Mouse (Mus musculus): ENCODE results near the gene Mgmt. TPM values are rescaled to one million over a fixed set of nuclear protein-coding genes. Genes with fewer than 3 reads are reported as not detected.

Mgmt gene
- polyA plus RNA-seq, 1 experiment from 2014 or later = 2.0 TPM

DNA sequence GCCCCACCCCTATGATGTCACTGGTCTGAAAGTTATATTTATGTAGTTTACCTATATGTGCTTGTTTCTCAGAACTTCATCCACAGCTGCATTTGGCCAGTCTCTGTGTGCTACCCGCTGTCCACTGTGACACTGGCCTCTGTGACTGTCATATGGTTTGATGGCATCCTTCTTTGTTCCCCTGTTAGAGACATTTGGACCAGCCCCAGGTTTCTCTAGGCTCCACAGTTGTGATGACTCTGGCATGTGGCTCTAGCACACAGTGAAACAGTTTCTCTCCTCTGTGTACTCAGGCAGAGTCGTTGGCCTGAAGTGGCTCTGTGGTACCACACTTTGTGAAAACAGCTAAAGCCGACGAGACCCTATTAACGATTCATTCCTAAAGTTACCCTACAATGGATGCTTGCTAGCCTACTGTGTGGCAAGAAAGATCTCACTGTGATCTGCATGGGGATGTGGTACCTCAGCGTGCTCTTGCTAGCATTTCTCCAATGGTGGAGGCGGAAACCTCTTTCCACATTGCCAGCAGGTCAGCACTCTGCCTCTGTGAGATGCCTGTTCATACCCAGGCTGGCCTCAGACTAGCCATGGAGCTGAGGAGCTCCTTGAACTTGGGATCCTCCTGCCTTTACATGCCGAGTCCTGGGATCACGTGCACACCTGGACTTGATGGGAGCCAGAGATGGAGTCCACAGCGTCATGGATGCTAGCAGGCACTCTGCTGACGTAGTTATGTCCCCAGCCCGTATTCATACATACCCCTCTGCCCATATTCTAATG is 26.8 kb downstream of the Mgmt start:
- H3K36me3 ChIP-seq = no peaks in the 10 kb centered on the region
- peaks cover 17% of the 10 kb centered on the region for H3K4me1 ChIP-seq (replicated peaks)
- ATAC-seq (ENCODE audit: low read depth) = no peak
- no peaks in the 10 kb centered on the region for H3K9me3 ChIP-seq
- no peak overlapping the region for H3K4me2 ChIP-seq
- no peaks in the 10 kb centered on the region for H3K27me3 ChIP-seq
- 91% methylated on average over 12 of the region's 12 CpGs for WGBS
- no peak overlapping the region for H3K4me3 ChIP-seq
- no peak overlapping the region for H3K9ac ChIP-seq
- H3K27ac ChIP-seq (replicated peaks) = no peak overlapping the region

GRCm38 (mm10) chr7:136922230-136922629 is 27.8 kb downstream of the Mgmt start:
- H3K27me3 ChIP-seq = no peaks in the 10 kb centered on the region
- WGBS = 86% methylated on average over 6 of the region's 6 CpGs
- no peak overlapping the region for H3K27ac ChIP-seq (replicated peaks)
- peaks cover 20% of the 10 kb centered on the region for H3K4me1 ChIP-seq (replicated peaks)
- H3K36me3 ChIP-seq = no peaks in the 10 kb centered on the region
- no peak overlapping the region for H3K4me3 ChIP-seq
- no peaks in the 10 kb centered on the region for H3K9me3 ChIP-seq
- ATAC-seq (ENCODE audit: low read depth) = no peak
- H3K4me2 ChIP-seq = no peak overlapping the region
- H3K9ac ChIP-seq = no peak overlapping the region

DNA sequence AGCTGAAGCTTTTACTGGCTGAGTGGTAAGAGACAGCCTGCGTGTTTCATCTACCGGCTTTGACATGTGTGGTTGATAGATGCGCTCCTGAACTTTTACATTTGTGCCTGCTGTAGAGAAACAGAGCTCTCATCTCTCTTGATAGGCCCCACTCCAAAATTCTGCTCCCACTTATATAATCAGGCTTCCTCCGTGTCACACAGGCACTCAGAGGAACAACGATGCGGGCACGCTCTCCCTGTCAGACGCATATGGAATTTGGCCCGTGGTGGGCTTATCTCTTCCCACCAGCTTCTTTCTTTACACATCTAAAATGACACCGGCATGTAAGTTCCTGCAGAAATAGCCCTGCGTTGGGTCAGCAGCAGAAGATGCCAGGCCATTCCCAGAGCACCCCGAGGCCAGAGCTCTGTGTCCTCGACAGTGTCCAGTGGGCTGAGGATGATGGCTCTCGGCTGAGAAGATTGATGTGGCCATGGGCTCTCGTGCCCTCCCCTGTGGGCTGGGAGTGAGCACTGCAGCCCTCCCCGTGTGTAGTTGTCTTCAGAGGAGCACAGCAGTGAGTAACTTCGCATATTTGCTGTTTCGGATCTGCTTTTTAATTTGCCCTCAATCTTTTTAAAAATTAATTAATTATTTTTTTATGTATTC is 30.3 kb downstream of the Mgmt start:
- no peak for ATAC-seq (ENCODE audit: low read depth)
- WGBS = 67% methylated on average over 18 of the region's 18 CpGs
- Histone ChIP-seq H3K27me3 (no peaks in the 10 kb centered on the region), H3K4me3 (no peak overlapping the region), H3K4me1 (replicated peaks) (peaks cover 20% of the 10 kb centered on the region), H3K36me3 (no peaks in the 10 kb centered on the region), H3K27ac (replicated peaks) (0 out of 2 replicates have a peak overlapping the region, but pooled peaks have one; percentile 13), H3K9ac (no peak overlapping the region), H3K9me3 (no peaks in the 10 kb centered on the region), H3K4me2 (no peak overlapping the region)

GRCm38 (mm10) chr7:136926178-136926577 is 31.8 kb downstream of the Mgmt start:
- H3K4me2 ChIP-seq = no peak overlapping the region
- ATAC-seq (ENCODE audit: low read depth) = no peak
- H3K36me3 ChIP-seq = no peaks in the 10 kb centered on the region
- peaks cover 20% of the 10 kb centered on the region for H3K4me1 ChIP-seq (replicated peaks)
- no peak overlapping the region for H3K9ac ChIP-seq
- H3K9me3 ChIP-seq = no peaks in the 10 kb centered on the region
- H3K4me3 ChIP-seq = no peak overlapping the region
- no peak overlapping the region for H3K27ac ChIP-seq (replicated peaks)
- no peaks in the 10 kb centered on the region for H3K27me3 ChIP-seq
- WGBS = 30% methylated on average over 9 of the region's 9 CpGs

GRCm38 (mm10) chr7:136930451-136930850 is 36.0 kb downstream of the Mgmt start:
- H3K9me3 ChIP-seq = no peaks in the 10 kb centered on the region
- H3K4me2 ChIP-seq = no peak overlapping the region
- H3K27me3 ChIP-seq = no peaks in the 10 kb centered on the region
- WGBS = 86% methylated on average over 3 of the region's 3 CpGs
- no peak overlapping the region for H3K27ac ChIP-seq (replicated peaks)
- no peak for ATAC-seq (ENCODE audit: low read depth)
- no peak overlapping the region for H3K9ac ChIP-seq
- no peak overlapping the region for H3K4me3 ChIP-seq
- H3K36me3 ChIP-seq = no peaks in the 10 kb centered on the region
- H3K4me1 ChIP-seq (replicated peaks) = peaks cover 11% of the 10 kb centered on the region

DNA sequence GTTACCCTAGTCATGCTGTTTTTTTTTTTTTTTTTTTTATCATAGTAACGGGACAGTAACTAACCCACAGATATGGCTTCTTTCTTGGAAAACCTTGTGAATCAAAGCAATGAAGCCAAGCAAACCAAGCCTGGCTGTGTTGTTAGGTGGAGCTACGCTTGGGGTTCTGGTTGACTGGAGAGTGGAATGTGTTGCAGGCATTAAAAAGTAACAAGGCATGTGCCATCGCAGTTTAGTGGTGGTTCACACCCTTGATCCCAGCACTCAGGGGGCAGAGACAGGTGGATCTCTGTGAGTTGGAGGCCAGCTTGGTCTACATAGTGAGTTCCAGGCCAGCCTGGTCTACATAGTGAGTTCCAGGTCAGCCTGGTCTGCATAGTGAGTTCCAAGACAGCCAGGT is 39.0 kb downstream of the Mgmt start:
- no peaks in the 10 kb centered on the region for H3K9me3 ChIP-seq
- no peak overlapping the region for H3K9ac ChIP-seq
- WGBS = 90% methylated on average over 3 of the region's 3 CpGs
- no peak overlapping the region for H3K4me3 ChIP-seq
- H3K27ac ChIP-seq (replicated peaks) = no peak overlapping the region
- no peaks in the 10 kb centered on the region for H3K36me3 ChIP-seq
- H3K4me2 ChIP-seq = no peak overlapping the region
- no peaks in the 10 kb centered on the region for H3K27me3 ChIP-seq
- no peak for ATAC-seq (ENCODE audit: low read depth)
- H3K4me1 ChIP-seq (replicated peaks) = no peaks in the 10 kb centered on the region

- Histone ChIP-seq H3K27ac (replicated peaks) (no peak overlapping the region), H3K27me3 (no peaks in the 10 kb centered on the region), H3K4me1 (replicated peaks) (no peaks in the 10 kb centered on the region), H3K4me3 (no peak overlapping the region), H3K36me3 (no peaks in the 10 kb centered on the region), H3K9ac (no peak overlapping the region), H3K9me3 (no peaks in the 10 kb centered on the region), H3K4me2 (no peak overlapping the region)
- ATAC-seq (ENCODE audit: low read depth) = no peak
- WGBS = 86% methylated on average over 5 of the region's 5 CpGs
These were observed 39.9 kb downstream of the Mgmt start for GRCm38 (mm10) chr7:136934336-136934735.

DNA sequence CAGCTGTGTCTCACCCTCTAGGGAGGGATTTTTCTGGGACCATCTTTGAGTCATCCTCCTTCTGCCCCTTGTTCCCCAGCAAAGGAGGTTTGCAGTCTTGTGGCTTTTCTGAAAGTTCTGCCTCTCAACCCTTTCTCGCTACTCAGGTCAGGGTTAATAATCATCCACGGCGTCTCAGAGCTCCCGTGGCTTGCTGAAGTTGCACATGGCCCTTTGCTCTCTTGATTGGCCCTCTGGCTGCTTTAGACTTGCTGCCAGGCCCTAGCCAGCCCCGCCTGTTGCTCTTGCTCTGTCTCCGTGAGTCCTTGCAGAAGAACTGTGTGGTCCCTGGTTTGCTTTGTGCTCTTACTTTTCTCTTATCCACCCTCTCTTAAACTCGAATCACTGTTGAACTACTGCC is 40.4 kb downstream of the Mgmt start:
- no peak for ATAC-seq (ENCODE audit: low read depth)
- Histone ChIP-seq H3K27ac (replicated peaks) (no peak overlapping the region), H3K4me1 (replicated peaks) (no peaks in the 10 kb centered on the region), H3K27me3 (no peaks in the 10 kb centered on the region), H3K4me2 (no peak overlapping the region), H3K9me3 (no peaks in the 10 kb centered on the region), H3K4me3 (no peak overlapping the region), H3K9ac (no peak overlapping the region), H3K36me3 (no peaks in the 10 kb centered on the region)
- WGBS = 79% methylated on average over 7 of the region's 7 CpGs

DNA sequence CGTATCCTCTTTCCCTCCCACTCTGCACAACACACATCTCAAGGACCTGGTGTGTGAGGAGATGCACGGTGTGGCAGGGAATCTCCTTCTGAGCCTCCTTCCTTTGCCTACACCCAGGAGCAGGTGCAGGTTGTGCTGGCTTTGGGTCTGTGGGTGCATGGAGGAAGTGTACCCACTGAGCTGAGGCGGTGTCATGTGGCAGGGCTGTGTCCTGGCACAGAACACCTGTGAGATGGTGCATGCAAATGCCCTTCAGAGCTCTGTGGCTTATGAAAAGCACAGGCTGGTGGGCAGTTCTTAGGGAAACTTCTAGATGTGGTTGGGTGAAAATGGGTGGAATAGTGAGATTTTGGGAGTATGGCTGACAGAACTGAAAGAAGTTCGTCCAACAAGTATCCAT is 44.0 kb downstream of the Mgmt start:
- H3K27ac ChIP-seq (replicated peaks) = no peak overlapping the region
- no peaks in the 10 kb centered on the region for H3K4me1 ChIP-seq (replicated peaks)
- no peak overlapping the region for H3K4me2 ChIP-seq
- no peak overlapping the region for H3K4me3 ChIP-seq
- no peaks in the 10 kb centered on the region for H3K36me3 ChIP-seq
- no peaks in the 10 kb centered on the region for H3K27me3 ChIP-seq
- no peak overlapping the region for H3K9ac ChIP-seq
- ATAC-seq (ENCODE audit: low read depth) = no peak
- WGBS = 92% methylated on average over 4 of the region's 4 CpGs
- H3K9me3 ChIP-seq = no peaks in the 10 kb centered on the region

- WGBS = 82% methylated on average over 2 of the region's 2 CpGs
- no peak overlapping the region for H3K9ac ChIP-seq
- H3K27me3 ChIP-seq = 0 out of 2 replicates have a peak, but pooled peaks cover 2% of the 10 kb centered on the region
- no peak overlapping the region for H3K4me2 ChIP-seq
- H3K4me3 ChIP-seq = no peak overlapping the region
- no peaks in the 10 kb centered on the region for H3K4me1 ChIP-seq (replicated peaks)
- ATAC-seq (ENCODE audit: low read depth) = no peak
- H3K27ac ChIP-seq (replicated peaks) = no peak overlapping the region
- H3K9me3 ChIP-seq = no peaks in the 10 kb centered on the region
- H3K36me3 ChIP-seq = no peaks in the 10 kb centered on the region
These were observed 48.0 kb downstream of the Mgmt start for GRCm38 (mm10) chr7:136942414-136942813.

DNA sequence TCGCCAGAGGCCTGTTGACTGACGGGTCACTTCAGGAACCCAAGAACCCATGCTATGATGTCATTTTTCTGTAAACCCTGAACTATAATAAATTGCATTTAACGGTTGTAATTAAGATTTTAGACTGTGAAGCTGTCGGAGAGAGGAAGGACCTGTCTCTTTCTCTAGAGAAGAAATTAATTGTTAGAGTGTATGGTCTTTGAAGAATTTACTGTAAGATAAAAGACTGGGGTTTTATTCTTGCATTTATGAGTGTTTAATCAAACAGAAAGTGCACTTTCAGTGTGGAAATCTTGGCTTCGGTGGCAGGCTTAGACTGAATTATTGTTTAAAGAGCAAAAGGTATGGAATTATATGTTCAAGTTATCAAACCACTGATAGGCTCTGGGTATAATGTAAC is 49.5 kb downstream of the Mgmt start:
- Histone ChIP-seq H3K9ac (no peak overlapping the region), H3K4me2 (no peak overlapping the region), H3K36me3 (no peaks in the 10 kb centered on the region), H3K27me3 (0 out of 2 replicates have a peak, but pooled peaks cover 2% of the 10 kb centered on the region), H3K27ac (replicated peaks) (no peak overlapping the region), H3K9me3 (no peaks in the 10 kb centered on the region), H3K4me3 (no peak overlapping the region), H3K4me1 (replicated peaks) (0 out of 2 replicates have a peak, but pooled peaks cover 6% of the 10 kb centered on the region)
- 71% methylated on average over 5 of the region's 5 CpGs for WGBS
- no peak for ATAC-seq (ENCODE audit: low read depth)

DNA sequence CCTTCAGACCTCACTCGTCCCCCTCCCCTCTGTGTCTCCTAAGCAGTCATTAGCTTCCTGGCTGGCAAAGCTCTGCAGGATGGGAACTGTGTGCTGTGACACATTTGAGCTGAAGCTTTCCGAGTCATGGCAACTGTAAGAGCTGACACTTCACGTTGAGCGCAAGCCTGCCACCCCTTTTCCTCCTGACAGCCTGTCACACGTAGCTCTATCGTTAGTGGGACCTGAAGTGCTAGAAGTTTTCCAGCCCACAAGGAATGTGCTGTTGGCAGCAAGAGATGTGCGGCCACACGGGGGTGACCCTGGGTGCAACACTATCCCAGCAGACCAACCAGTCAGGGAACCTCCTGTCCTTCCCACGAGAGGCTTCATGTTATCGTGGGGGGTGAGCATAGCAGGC is 51.3 kb downstream of the Mgmt start:
- WGBS = 80% methylated on average over 10 of the region's 10 CpGs

More for the DNA sequence above, 51.3 kb downstream of the Mgmt start:
- Histone ChIP-seq H3K4me2 (no peak overlapping the region), H3K4me1 (replicated peaks) (0 out of 2 replicates have a peak, but pooled peaks cover 6% of the 10 kb centered on the region), H3K36me3 (no peaks in the 10 kb centered on the region), H3K9ac (no peak overlapping the region), H3K4me3 (no peak overlapping the region), H3K27me3 (0 out of 2 replicates have a peak, but pooled peaks cover 2% of the 10 kb centered on the region), H3K27ac (replicated peaks) (no peak overlapping the region), H3K9me3 (no peaks in the 10 kb centered on the region)
- ATAC-seq (ENCODE audit: low read depth) = no peak

All from neural tube, embryonic 13.5 days (tissue).